Mouse (Mus musculus) limb, embryonic 14.5 days (tissue): Measurements from ENCODE around the gene Hoxc10. TPM values are rescaled to one million over a fixed set of nuclear protein-coding genes. Genes with fewer than 3 reads are reported as not detected.
A peak's percentile ranks its signal among the peaks of the same experiment; 100 is the strongest.

Experiments used
- ATAC-seq: fragments of 200-750 bp; cut with Nextera tagmentation; 2 replicates; pipeline ENCODE4 v1.8.0; 2017; ENCODE audit warnings: low read depth, moderate number of reproducible peaks, moderate TSS enrichment; ENCODE audit not compliant: low FRiP score
- DNase-seq: peaks from one replicate; pipeline ENCODE4 v3.0.0-alpha.2; 2015; ENCODE audit warnings: low spot score
- H3K27ac ChIP-seq: fragments of 300-500 bp; sonication (generic); replicated peaks from 2 replicates; pipeline ENCODE4 v1.5.1; 2014; ENCODE audit warnings: low read depth, mild to moderate bottlenecking, low read length, moderate library complexity, mixed read lengths
- H3K27me3 ChIP-seq: fragments of 300-500 bp; sonication (generic); 2 replicates; pipeline ENCODE4 v1.6.1; 2014; ENCODE audit warnings: low read length, mixed read lengths; ENCODE audit not compliant: control insufficient read depth, insufficient read depth
- H3K36me3 ChIP-seq: fragments of 300-500 bp; sonication (generic); 2 replicates; pipeline ENCODE4 v1.6.1; 2014; ENCODE audit warnings: mild to moderate bottlenecking, low read length, moderate library complexity, mixed read lengths; ENCODE audit not compliant: control insufficient read depth, insufficient read depth
- H3K4me1 ChIP-seq: fragments of 300-500 bp; sonication (generic); 2 replicates; pipeline ENCODE4 v1.6.1; 2014; ENCODE audit warnings: antibody characterized with exemption, low read length, mixed read lengths; ENCODE audit not compliant: control insufficient read depth, insufficient read depth
- H3K4me2 ChIP-seq: fragments of 300-500 bp; sonication (generic); replicated peaks from 2 replicates; pipeline ENCODE4 v1.6.1; 2014; ENCODE audit warnings: low read depth, mild to moderate bottlenecking, low read length, moderate library complexity; ENCODE audit not compliant: severe bottlenecking
- H3K4me3 ChIP-seq: fragments of 300-500 bp; sonication (generic); replicated peaks from 2 replicates; pipeline ENCODE4 v1.5.1; 2014; ENCODE audit warnings: low read length
- H3K9ac ChIP-seq: fragments of 300-500 bp; sonication (generic); 2 replicates; pipeline ENCODE4 v1.6.1; 2014; ENCODE audit warnings: mild to moderate bottlenecking, low read depth, low read length, moderate library complexity; ENCODE audit not compliant: severe bottlenecking
- H3K9me3 ChIP-seq: fragments of 300-500 bp; sonication (generic); 2 replicates; pipeline ENCODE4 v1.6.1; 2016; ENCODE audit warnings: low read length; ENCODE audit not compliant: control insufficient read depth
- POLR2A ChIP-seq: fragments of 200-500 bp; IDR thresholded peaks from 2 replicates; pipeline ENCODE4 v1.8.0; 2012; ENCODE audit warnings: inconsistent platforms, mild to moderate bottlenecking, moderate library complexity, borderline replicate concordance; ENCODE audit not compliant: insufficient read depth, insufficient read length; ENCODE audit errors: extremely low read depth
- WGBS: fragments of 180-500 bp; shearing (Covaris S2); extraction: QIAGEN DNeasy Blood & Tissue Kit; methylation state at CpG from one replicate; pipeline ENCODE4 v1.1.7; 2014; 5-methylcytosine and 5-hydroxymethylcytosine counted together
- polyA plus RNA-seq, 2 experiments: library from polyadenylated mRNA; depleted of rRNA in 1 of 2; stranded (reverse) in 1 of 2; unstranded in 1 of 2; fragments of >200 nt; fragmentation: Nextera tagmentation in 1 of 2; extraction: Ambion mirVana in 1 of 2; gene quantifications; 2 replicates each; pipeline versions ENCODE4 v1.2.1 to v1.2.3; 2012 to 2014

Hoxc10 gene
- polyA plus RNA-seq, 2 experiments: 5.8 to 14.3 TPM

DNA sequence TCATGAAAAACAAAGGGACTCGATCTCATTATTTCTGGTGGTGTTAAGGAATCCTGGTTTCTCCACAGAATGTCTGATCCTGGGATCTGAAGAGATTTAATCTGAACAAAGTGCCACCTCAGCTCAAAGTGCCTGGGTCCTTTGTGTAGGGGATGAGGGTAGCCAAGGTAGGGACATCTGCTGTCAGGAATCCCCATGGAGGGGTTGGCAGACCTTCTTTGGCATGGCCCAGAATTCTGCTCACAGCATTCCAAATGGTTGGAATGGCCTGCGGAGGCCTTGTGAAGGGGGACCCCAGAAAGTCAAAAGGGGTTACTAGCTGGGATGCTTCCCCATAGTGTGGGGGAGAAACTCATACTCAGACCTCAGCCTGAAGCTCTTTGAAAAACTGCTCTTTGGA lies 17.8 kb upstream of the Hoxc10 start:
- H3K36me3 ChIP-seq: no peaks in the 10 kb centered on the region
- H3K4me2 ChIP-seq: peak overlapping the region; percentile 8; the same call in 1 of the 2 replicates
- H3K4me1 ChIP-seq: no peaks in the 10 kb centered on the region
- peaks cover 89% of the 10 kb centered on the region for H3K27me3 ChIP-seq
- ATAC-seq (no peak), DNase-seq (no peak)
- 24% methylated on average over 2 of the region's 2 CpGs for WGBS
- no peak overlapping the region for H3K27ac ChIP-seq
- no peaks in the 10 kb centered on the region for H3K9me3 ChIP-seq
- TF ChIP-seq POLR2A: no peak
- H3K4me3 ChIP-seq: no peak overlapping the region
- H3K9ac ChIP-seq: no peak overlapping the region

- Histone ChIP-seq H3K4me3 (peak overlapping the region; percentile 13; the same call in 1 of the 2 replicates), H3K4me2 (peak overlapping the region; percentile 24), H3K4me1 (no peaks in the 10 kb centered on the region), H3K27me3 (peaks cover 89% of the 10 kb centered on the region), H3K27ac (peak overlapping the region; percentile 62; the same call in 1 of the 2 replicates), H3K9ac (peak overlapping the region; percentile 29; the same call in 1 of the 2 replicates), H3K9me3 (no peaks in the 10 kb centered on the region), H3K36me3 (no peaks in the 10 kb centered on the region)
- WGBS: 2% methylated on average over 20 of the region's 20 CpGs
- TF ChIP-seq POLR2A: no peak
- DNase-seq (no peak), ATAC-seq (no peak)
Observed at GRCm38 (mm10) chr15:102949696-102950095, 16.9 kb upstream of the Hoxc10 start.

DNA sequence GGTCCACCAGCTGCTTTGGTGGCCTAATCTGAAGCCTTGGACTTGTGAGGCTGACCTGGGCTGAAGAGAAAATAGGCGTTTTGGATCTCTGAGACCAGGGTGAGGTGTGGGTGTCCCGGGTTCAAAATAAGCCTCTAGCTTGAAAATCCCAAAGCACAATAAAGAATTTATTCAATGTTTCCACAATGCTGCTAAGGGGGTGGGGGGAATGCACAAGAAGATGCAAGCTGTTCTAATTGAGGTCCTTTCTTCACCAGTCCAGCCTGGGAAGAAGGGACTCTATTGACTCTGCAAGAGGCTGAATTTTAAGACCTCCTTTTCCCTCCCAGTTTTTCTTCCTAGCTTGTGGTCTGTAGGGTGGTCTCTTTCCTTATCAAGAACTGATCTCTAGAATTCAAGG lies 15.7 kb upstream of the Hoxc10 start:
- TF ChIP-seq POLR2A: no peak
- Histone ChIP-seq H3K27ac (no peak overlapping the region), H3K4me3 (no peak overlapping the region), H3K9me3 (no peaks in the 10 kb centered on the region), H3K27me3 (peaks cover 89% of the 10 kb centered on the region), H3K4me1 (no peaks in the 10 kb centered on the region), H3K9ac (no peak overlapping the region), H3K36me3 (no peaks in the 10 kb centered on the region), H3K4me2 (peak overlapping the region; percentile 24; the same call in 1 of the 2 replicates)
- 18% methylated on average over 2 of the region's 2 CpGs for WGBS
- ATAC-seq (no peak), DNase-seq (no peak)

GRCm38 (mm10) chr15:102953561-102953960 lies 13.0 kb upstream of the Hoxc10 start:
- no peak for DNase-seq
- Histone ChIP-seq H3K4me1 (no peaks in the 10 kb centered on the region), H3K36me3 (no peaks in the 10 kb centered on the region), H3K9ac (peak overlapping the region; percentile 70; the same call in 1 of the 2 replicates), H3K4me2 (peak overlapping the region; percentile 39), H3K9me3 (no peaks in the 10 kb centered on the region), H3K27ac (no peak overlapping the region), H3K27me3 (peaks cover 90% of the 10 kb centered on the region), H3K4me3 (peak overlapping the region; percentile 44; the same call in 1 of the 2 replicates)
- WGBS: 11% methylated on average over 6 of the region's 6 CpGs
- no peak for ATAC-seq
- no peak for TF ChIP-seq POLR2A

DNA sequence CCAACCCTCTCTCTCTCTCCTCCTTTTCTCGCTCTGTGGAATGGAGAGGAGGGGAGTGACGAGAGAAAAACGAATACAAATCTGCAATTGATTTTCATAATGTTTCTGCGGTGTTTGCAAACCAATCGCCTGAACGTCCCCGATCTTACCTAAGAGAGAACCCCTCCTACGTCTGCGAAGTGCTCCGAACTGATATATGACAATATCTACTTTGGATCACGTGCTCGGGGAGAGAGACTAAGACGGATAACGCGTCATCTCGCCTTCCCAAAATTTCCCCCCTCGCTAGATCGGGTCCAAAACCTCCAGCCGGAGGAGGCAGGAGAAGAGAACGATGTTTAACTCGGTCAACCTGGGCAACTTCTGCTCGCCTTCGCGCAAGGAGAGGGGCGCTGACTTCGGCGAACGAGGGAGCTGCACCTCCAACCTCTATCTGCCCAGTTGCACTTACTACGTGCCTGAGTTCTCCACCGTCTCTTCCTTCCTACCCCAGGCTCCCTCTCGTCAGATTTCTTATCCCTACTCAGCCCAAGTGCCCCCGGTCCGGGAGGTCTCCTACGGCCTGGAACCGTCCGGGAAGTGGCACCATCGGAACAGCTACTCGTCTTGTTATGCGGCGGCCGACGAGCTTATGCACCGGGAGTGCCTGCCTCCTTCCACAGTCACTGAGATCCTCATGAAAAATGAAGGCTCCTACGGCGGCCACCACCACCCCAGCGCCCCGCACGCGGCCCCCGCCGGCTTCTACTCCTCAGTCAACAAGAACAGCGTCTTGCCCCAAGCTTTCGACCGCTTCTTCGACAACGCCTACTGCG lies 12.2 kb upstream of the Hoxc10 start, which contains the start of gene Hoxc11:
Gene Hoxc11, plus strand, starts transcription at position 236 of the 815 bp plus-strand sequence.
- Histone ChIP-seq H3K4me2 (peak within 1 kb of the TSS; percentile 39), H3K4me3 (peak within 1 kb of the TSS; percentile 44), H3K9me3 (no peaks in the 10 kb centered on the region), H3K4me1 (no peaks in the 10 kb centered on the region; the same call in 1 of the 2 replicates), H3K27me3 (peaks cover 85% of the 10 kb centered on the region), H3K27ac (peak within 1 kb of the TSS; percentile 71), H3K36me3 (no peaks in the 10 kb centered on the region), H3K9ac (peak within 1 kb of the TSS; percentile 70)
- no peak for TF ChIP-seq POLR2A
- DNase-seq: no peak
- ATAC-seq: no peak
- WGBS: under 1% methylated on average over 52 of the region's 57 CpGs
